Mouse (Mus musculus) forebrain, postnatal 0 days (tissue): ENCODE data around the gene Prdm2. TPM values are rescaled to one million over a fixed set of nuclear protein-coding genes. Genes with fewer than 3 reads are reported as not detected.

Experiments used
- ATAC-seq: fragments of 200-750 bp; cut with Nextera tagmentation; 2 replicates; pipeline ENCODE4 v1.8.0; 2017; ENCODE audit warnings: mild to moderate bottlenecking, moderate library complexity
- DNase-seq: peaks from one replicate; pipeline ENCODE4 v3.0.0-alpha.2; 2015
- H3K27ac ChIP-seq: fragments of 300-500 bp; sonication (generic); 2 replicates; pipeline ENCODE4 v1.5.1; 2014; ENCODE audit warnings: low read depth, mild to moderate bottlenecking, antibody characterized with exemption, low read length, moderate library complexity, mixed read lengths
- H3K27me3 ChIP-seq: fragments of 300-500 bp; sonication (generic); 2 replicates; pipeline ENCODE4 v1.6.1; 2014; ENCODE audit warnings: mild to moderate bottlenecking, low read length, mixed read lengths; ENCODE audit not compliant: insufficient read depth
- H3K36me3 ChIP-seq: fragments of 300-500 bp; sonication (generic); 2 replicates; pipeline ENCODE4 v1.6.1; 2014; ENCODE audit warnings: mild to moderate bottlenecking, moderate library complexity; ENCODE audit not compliant: insufficient read depth
- H3K4me1 ChIP-seq: fragments of 300-500 bp; sonication (generic); 2 replicates; pipeline ENCODE4 v1.6.1; 2014; ENCODE audit warnings: antibody characterized with exemption; ENCODE audit not compliant: insufficient read depth
- H3K4me2 ChIP-seq: fragments of 300-500 bp; sonication (generic); 2 replicates; pipeline ENCODE4 v1.6.1; 2014; ENCODE audit warnings: low read depth, mild to moderate bottlenecking, moderate library complexity
- H3K4me3 ChIP-seq: fragments of 300-500 bp; sonication (generic); 2 replicates; pipeline ENCODE4 v1.5.1; 2014; ENCODE audit warnings: low read depth, low read length, mixed read lengths
- H3K9ac ChIP-seq: fragments of 300-500 bp; sonication (generic); 2 replicates; pipeline ENCODE4 v1.6.1; 2014; ENCODE audit warnings: mild to moderate bottlenecking
- H3K9me3 ChIP-seq: fragments of 300-500 bp; sonication (generic); 2 replicates; pipeline ENCODE4 v1.6.1; 2016; ENCODE audit warnings: low read length
- CTCF ChIP-seq: sonication (generic); IDR thresholded peaks from 2 replicates; pipeline ENCODE4 v1.5.1; 2016; ENCODE audit warnings: antibody characterized with exemption, control low read depth, low read depth
- WGBS: fragments of 180-500 bp; shearing (Covaris S2); extraction: QIAGEN DNeasy Blood & Tissue Kit; methylation state at CpG from one replicate; pipeline ENCODE4 v1.1.7; 2014; 5-methylcytosine and 5-hydroxymethylcytosine counted together
- polyA plus RNA-seq: library from polyadenylated mRNA; unstranded; fragments of >200 nt; fragmentation: Nextera tagmentation; extraction: Ambion mirVana; gene quantifications from 2 replicates; pipeline ENCODE4 v1.2.1, GENCODE M21; 2015
- total RNA-seq: library from RNA; depleted of rRNA; stranded (reverse); fragments of >200 nt; gene quantifications from 2 replicates; pipeline ENCODE4 v1.2.3, GENCODE M21; 2014

Gene Prdm2
- total and polyA plus RNA-seq, 2 experiments from 2014 or later: 12.1 to 23.7 TPM

DNA sequence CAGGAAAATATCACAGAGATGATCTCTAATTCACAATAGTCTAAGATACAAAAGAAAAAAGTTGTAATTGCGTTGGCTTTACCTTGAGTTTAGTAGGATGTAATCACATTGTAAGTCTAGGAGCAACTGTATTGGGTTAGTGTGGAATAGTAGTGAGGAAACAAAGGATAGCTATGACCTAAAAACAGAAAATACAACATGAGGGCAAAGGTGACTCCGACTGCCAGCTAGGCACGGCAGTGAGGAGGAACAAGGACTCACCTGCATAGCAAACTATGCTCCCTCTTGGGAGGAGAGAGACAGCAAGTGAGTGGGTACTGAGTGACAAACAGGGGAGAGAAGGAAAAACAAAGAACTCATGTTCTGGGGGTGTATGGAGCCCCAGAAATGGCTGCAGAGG lies 21.0 kb downstream of the Prdm2 start:
- DNase-seq (no peak), ATAC-seq (no peak)
- H3K27ac ChIP-seq: no peak overlapping the region
- no peak overlapping the region for H3K9ac ChIP-seq
- no peaks in the 10 kb centered on the region for H3K4me1 ChIP-seq
- no peak for TF ChIP-seq CTCF
- H3K4me3 ChIP-seq: no peak overlapping the region
- no peak overlapping the region for H3K4me2 ChIP-seq
- no peaks in the 10 kb centered on the region for H3K27me3 ChIP-seq
- WGBS: 82% methylated on average over 3 of the region's 3 CpGs
- no peaks in the 10 kb centered on the region for H3K9me3 ChIP-seq
- no peaks in the 10 kb centered on the region for H3K36me3 ChIP-seq

- Histone ChIP-seq H3K27ac (no peak overlapping the region), H3K27me3 (no peaks in the 10 kb centered on the region), H3K4me3 (no peak overlapping the region), H3K9me3 (no peaks in the 10 kb centered on the region), H3K9ac (no peak overlapping the region), H3K4me1 (no peaks in the 10 kb centered on the region), H3K4me2 (no peak overlapping the region), H3K36me3 (no peaks in the 10 kb centered on the region)
- ATAC-seq (no peak), DNase-seq (no peak)
- 60% methylated on average over 4 of the region's 4 CpGs for WGBS
- no peak for TF ChIP-seq CTCF
Measured at GRCm38 (mm10) chr4:143190657-143191056, 22.1 kb downstream of the Prdm2 start.

GRCm38 (mm10) chr4:143188571-143189191 lies 24.1 kb downstream of the Prdm2 start:
- WGBS: 80% methylated on average over 5 of the region's 5 CpGs
- H3K4me1 ChIP-seq: no peaks in the 10 kb centered on the region
- ATAC-seq (no peak), DNase-seq (no peak)
- no peaks in the 10 kb centered on the region for H3K36me3 ChIP-seq
- no peak overlapping the region for H3K27ac ChIP-seq
- no peak overlapping the region for H3K4me3 ChIP-seq
- no peak overlapping the region for H3K4me2 ChIP-seq
- no peaks in the 10 kb centered on the region for H3K9me3 ChIP-seq
- H3K27me3 ChIP-seq: no peaks in the 10 kb centered on the region
- no peak overlapping the region for H3K9ac ChIP-seq
- TF ChIP-seq CTCF: no peak

DNA sequence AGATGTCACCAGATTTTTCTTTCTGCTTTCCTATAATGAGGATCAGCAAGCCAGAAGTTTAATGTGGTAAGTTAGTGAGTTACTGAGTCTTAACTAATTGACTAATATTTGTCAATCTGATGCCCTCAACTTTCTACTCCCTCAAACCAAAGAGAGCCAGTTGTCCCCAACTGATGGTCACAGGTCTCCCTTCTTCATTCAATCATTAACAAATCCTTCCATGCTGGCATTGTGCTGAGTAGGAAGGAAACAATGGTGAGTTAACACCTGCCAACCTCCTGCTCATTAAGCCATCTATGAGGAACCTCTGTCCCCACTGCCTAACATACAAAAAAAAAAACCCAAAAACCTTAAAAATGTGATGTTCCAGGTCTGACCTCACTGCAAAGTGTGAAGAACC lies 26.7 kb downstream of the Prdm2 start:
- no peak overlapping the region for H3K9ac ChIP-seq
- ATAC-seq: no peak
- no peaks in the 10 kb centered on the region for H3K4me1 ChIP-seq
- no peak overlapping the region for H3K4me3 ChIP-seq
- no peak overlapping the region for H3K4me2 ChIP-seq
- no peaks in the 10 kb centered on the region for H3K36me3 ChIP-seq
- TF ChIP-seq CTCF: no peak
- H3K27me3 ChIP-seq: no peaks in the 10 kb centered on the region
- no peak for DNase-seq
- no peaks in the 10 kb centered on the region for H3K9me3 ChIP-seq
- H3K27ac ChIP-seq: no peak overlapping the region

DNA sequence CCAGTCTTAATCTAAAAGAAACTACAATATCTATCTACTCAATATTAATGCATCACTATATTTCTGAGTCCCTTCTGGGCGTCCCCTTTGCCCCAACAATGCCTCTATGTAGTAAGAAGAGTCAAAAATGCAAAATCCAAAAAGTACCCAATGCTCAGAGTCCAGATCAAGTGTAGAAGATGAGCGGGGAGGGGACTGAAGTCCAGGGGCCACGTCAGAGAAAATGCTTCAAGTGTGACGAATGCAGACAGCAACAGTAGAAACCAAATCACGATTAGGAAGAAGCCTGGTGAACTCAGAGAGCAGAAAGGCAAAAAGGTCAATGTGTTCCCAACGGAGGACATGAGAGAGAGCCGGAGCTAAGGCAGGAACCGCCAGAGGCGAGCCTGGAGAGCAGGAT lies 27.3 kb downstream of the Prdm2 start:
- Histone ChIP-seq H3K9me3 (no peaks in the 10 kb centered on the region), H3K36me3 (no peaks in the 10 kb centered on the region), H3K27ac (no peak overlapping the region), H3K4me3 (no peak overlapping the region), H3K4me1 (no peaks in the 10 kb centered on the region), H3K27me3 (no peaks in the 10 kb centered on the region), H3K4me2 (no peak overlapping the region), H3K9ac (no peak overlapping the region)
- no peak for DNase-seq
- ATAC-seq: no peak
- 89% methylated on average over 9 of the region's 9 CpGs for WGBS
- TF ChIP-seq CTCF: no peak

DNA sequence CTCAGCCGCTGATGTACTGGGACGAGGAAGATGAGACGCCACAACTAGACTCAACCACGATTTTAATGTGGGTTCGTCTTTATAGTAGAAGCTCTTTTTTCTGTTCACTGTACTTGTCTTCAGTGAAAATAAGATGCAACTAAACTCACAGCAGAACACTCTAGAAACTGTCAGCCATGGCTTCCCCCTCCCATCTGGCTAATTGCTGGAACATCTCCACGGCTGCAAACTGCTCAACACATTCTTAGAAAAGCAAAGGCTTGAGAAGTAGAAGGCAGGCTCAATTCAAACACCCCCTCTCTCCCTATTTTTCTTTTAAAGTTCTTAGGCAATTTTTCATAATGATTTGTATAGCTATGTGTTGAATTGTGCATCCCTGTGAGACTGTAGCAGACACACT lies 29.7 kb downstream of the Prdm2 start:
- no peak overlapping the region for H3K9ac ChIP-seq
- DNase-seq (peak; percentile 25), ATAC-seq (no peak)
- H3K4me3 ChIP-seq: no peak overlapping the region
- H3K4me2 ChIP-seq: no peak overlapping the region
- no peak for TF ChIP-seq CTCF
- H3K27ac ChIP-seq: no peak overlapping the region
- no peaks in the 10 kb centered on the region for H3K27me3 ChIP-seq
- H3K36me3 ChIP-seq: no peaks in the 10 kb centered on the region
- H3K9me3 ChIP-seq: no peaks in the 10 kb centered on the region
- 79% methylated on average over 6 of the region's 6 CpGs for WGBS
- no peaks in the 10 kb centered on the region for H3K4me1 ChIP-seq

GRCm38 (mm10) chr4:143180731-143181130 lies 32.1 kb downstream of the Prdm2 start:
- ATAC-seq (no peak), DNase-seq (no peak)
- no peaks in the 10 kb centered on the region for H3K9me3 ChIP-seq
- H3K27me3 ChIP-seq: no peaks in the 10 kb centered on the region
- no peak overlapping the region for H3K4me2 ChIP-seq
- no peak for TF ChIP-seq CTCF
- no peak overlapping the region for H3K4me3 ChIP-seq
- no peak overlapping the region for H3K27ac ChIP-seq
- no peak overlapping the region for H3K9ac ChIP-seq
- peaks cover 7% of the 10 kb centered on the region; the same call in 1 of the 2 replicates for H3K36me3 ChIP-seq
- whole genome bisulfite sequencing: 94% methylated on average over 5 of the region's 5 CpGs
- no peaks in the 10 kb centered on the region for H3K4me1 ChIP-seq
